Mouse (Mus musculus) kidney, adult 11 months (tissue): Measurements from ENCODE around the gene Irs3.

Experiments used
- DNase-seq: peaks from one replicate; pipeline ENCODE4 v3.0.0; 2022

Gene Irs3

DNA sequence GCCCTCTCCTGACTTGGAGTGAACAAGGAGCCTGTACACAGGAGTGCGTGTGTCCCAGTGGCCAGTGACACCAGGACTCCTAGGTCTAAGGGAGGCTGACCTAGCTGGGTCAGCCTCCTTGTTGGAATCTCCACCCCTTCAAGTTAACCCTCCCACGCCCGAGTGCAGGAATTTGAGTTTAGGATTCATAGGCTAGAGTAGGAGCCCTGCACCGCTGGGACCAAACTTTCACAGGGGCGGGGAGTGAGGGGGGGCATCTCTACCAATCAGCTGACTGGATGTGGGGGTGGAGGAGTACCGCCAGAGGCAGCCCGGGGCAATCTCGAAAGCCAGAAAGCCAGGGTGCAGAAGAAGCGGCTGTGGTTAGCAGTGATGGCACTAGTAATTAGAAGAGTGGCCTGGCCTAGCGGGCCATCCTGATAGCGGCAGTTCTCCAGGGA is at the start of gene Irs3:
Gene Irs3 (minus strand): TSS at position 63 of the 440 bp plus-strand sequence.
- peak; percentile 59 for DNase-seq

GRCm38 (mm10) chr5:137694796-137695195 is 49.3 kb upstream of the Irs3 start:
- no peak for DNase-seq

- no peak for DNase-seq
Measured at GRCm38 (mm10) chr5:137691881-137692280, 46.4 kb upstream of the Irs3 start.

GRCm38 (mm10) chr5:137690531-137690930 is 45.0 kb upstream of the Irs3 start:
- DNase-seq, result no peak

DNA sequence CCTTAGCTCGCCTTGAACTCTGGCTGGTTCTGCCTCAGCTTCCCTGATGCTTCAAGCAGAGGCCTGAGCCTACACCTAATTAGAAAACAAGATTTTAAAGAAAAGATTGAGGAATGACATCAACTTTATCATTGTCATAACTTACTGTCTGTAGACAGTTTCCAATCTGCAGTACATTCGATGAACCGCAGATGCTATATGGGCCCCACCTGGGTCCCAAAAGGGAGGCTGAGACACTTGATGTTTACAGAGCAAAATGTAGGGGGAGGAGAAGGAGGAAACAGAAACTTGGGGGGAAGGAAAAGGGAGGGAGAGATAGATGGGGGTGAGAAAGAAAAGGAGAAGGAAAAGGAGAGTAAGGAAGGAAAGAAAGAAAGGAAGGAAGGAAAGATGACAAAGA is 44.5 kb upstream of the Irs3 start:
- no peak for DNase-seq

- no peak for DNase-seq
Measured at GRCm38 (mm10) chr5:137686127-137686790, 40.7 kb upstream of the Irs3 start.

GRCm38 (mm10) chr5:137685653-137686052 is 40.1 kb upstream of the Irs3 start:
- no peak for DNase-seq

DNA sequence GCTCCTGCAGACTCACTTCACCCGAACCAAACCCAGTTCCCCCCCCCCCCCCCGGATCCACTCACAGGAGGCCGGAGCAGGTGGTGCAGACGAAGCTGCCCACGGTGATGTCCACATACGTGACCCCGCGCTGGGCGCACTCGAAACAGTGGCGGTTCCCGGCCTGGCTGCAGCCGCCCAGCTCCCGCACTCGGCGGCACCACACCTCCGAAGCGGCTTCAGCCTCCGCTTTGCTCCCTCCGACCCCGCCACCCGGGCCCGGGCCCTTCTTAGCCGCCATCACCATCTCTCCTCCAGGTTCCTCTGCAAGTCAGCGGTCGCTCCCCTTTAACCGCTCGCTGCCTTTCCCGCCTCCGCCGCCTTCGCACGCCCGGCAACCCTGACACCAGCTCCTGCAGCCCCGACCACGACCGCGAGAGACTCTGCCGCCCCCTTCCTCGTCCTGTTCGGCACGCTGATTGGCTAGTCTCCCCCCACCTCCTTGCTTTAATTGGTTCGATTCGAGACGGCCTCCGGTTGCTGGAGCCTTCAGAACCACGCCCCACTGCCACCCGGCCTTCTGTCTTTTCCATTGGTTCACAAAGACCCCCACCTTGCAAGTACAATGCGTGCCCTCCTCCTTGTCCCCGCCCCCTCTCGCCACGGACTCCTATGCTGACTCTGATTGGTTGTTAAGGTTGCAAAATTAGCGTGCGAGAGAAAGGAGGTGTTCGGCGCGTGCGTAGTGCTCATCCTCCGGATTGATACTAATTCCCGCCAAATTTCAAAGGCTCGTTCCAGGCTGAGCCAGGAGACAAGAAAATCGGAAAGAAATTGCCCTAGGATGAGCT is 39.0 kb upstream of the Irs3 start, which contains the start of gene Agfg2:
Gene Agfg2 (minus strand): TSS at position 433 of the 830 bp plus-strand sequence.
- DNase-seq, result peak; percentile 100

DNA sequence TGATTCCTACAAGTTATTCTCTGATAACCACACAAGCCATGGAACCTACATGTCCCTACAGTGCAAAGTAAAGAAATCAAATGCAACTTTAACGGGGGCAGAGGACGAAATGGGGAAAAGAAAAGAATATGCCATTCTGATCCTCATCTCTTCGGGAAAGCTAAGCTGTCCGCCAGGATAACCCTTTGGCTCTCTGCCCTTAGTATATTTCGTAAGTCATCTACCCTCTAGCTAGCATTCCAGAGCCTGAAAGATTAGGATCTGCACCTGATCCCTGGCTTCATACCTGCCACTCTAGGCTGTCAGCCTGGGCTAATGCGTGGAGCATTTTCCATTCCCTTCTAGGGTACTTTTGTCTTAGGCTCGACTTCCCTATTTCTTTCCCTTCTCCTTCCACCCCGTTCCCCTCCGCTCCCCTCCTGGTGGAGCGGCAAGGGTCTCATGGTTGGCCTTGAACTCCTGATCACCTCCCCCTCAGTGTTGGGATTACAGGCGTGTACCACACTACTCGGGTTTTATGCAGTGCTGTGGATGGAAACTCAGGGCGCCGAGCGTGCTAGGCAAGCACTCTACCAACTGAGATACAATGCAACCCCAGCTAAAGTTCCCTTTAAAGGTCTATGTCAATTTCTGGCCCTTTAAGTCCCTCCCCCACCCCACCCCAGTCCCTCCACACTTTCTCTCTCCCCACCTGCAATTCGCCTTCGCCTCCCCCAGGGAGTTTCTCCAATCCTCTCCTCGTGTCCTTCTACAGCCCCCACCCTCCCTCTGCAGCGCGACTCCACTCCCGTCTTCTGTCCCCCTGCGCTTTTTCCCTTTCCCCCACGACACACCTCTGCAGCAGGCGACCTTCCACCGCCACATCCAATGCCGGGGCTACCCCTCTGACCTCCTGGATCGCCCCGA is 38.1 kb upstream of the Irs3 start:
- DNase-seq, result peak; percentile 39

DNA sequence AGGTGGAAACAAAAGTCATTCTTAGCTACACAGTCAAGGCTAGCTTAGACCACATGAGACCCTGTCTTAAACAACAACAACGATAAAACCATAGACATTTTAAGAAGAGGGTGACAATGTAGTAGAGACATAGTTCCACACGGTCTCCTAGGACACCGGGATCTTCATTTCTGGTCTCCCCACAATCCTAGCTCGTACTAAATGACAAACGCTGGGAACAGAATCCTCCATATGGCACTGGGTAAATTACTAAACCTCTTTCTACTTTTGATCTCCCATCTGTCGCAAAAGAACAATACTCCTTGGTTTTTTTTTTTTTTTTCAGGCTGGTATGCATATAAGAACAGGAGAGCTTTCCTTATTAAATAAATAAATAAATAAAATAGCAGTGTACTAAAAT is 37.0 kb upstream of the Irs3 start:
- DNase-seq, result no peak

DNA sequence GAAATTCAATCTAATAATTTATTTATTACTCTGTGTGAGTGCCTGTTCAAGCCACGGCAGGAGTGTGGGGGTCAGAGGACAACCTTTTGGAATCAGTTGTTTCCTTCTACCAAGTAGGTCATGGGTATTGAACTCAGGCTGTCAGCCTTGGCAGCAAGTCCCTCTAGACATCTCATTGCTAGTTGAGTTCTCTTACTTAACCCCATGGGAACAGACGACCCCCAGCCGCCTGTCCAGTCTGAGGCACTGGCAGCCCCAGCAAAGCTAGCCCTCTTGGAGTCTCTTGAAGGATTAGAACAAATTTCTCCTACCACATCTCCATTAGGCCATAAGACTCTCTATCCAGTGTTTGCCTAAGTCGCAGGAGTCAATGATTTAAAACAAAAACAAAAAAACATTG is 34.2 kb upstream of the Irs3 start:
- DNase-seq, result no peak

GRCm38 (mm10) chr5:137678736-137679135 is 33.2 kb upstream of the Irs3 start:
- DNase-seq, result peak; percentile 62

DNA sequence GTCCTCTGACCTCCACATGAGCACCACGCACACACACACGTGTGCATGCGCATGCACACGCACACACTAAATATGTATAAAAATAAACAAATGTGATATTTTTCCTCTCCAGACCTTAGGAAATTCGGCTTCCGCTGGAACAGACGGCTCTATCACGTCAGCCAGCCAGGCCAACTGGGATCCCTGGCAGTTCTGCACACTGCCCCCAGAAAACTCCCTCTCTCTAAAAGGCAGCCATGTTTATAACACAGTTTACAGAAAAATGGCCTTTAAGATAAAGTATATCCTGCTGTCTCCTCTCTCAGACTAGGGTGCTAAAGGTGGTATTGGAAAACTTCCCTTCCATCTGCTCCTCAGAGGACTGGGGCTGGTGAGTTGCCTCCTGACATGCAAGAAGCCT is 32.3 kb upstream of the Irs3 start:
- DNase-seq, result no peak

DNA sequence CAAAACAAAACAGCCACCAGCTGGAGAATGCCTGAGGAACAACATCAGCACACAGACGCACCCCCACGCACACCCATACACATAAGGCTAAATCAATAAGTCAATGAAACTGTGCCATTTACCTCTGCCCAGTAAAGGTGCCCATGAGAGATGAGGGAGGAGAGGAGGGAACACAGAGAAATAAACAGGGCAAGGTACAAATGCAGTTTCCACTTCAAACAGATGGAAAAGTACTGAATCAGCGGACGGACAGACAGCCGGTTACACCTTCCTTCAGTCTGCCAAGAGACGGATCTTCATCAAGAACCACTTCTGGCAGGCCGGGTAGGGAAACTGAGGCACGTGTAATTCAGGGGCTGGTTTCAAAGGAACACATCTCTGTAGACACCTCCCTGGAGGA is 29.3 kb upstream of the Irs3 start:
- DNase-seq, result peak; percentile 52

DNA sequence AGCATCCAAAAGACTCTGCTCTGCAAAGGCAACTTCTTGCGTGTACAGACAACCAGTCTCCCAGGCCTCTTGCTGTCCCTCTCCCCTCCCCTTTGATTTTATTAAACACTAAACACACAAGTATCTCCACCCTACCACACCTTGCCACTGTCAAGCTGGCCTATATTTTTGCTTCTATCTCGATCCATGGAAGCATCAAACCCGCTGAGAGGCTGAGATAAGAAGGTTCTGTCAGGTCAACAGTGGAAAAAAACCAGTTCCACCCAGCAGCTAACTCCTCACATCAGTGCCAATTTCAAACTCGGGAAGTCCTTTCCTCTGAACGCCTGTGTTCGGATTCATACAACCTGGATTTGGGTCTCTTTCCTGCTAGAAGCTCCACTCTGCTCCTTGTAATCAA is 27.5 kb upstream of the Irs3 start:
- no peak for DNase-seq

GRCm38 (mm10) chr5:137672361-137672760 is 26.8 kb upstream of the Irs3 start:
- no peak for DNase-seq

- DNase-seq, result peak; percentile 89
Measured at GRCm38 (mm10) chr5:137671443-137672240, 26.1 kb upstream of the Irs3 start.

GRCm38 (mm10) chr5:137670240-137670639 is 24.7 kb upstream of the Irs3 start:
- DNase-seq, result no peak

DNA sequence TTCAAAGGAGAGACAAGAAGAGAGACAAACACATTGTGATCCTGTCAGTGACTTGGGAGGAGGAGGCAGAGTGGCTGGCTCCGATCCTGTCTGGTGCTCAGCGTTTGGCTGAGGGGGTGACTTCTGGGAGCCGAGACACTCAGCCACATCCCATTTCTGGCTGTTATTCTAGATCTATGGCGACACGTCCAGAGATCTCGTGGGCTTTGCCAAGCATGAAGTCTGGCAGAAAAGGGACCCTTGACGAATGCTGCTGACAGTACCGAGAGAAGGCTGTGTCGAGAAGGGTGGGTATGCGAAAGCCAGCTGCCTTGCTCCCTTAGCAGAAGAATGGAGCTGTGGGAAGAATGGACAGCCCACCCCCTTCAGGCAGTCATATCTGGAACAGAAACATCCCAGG is 23.5 kb upstream of the Irs3 start:
- no peak for DNase-seq

GRCm38 (mm10) chr5:137663057-137663456 is 17.5 kb upstream of the Irs3 start:
- no peak for DNase-seq

DNA sequence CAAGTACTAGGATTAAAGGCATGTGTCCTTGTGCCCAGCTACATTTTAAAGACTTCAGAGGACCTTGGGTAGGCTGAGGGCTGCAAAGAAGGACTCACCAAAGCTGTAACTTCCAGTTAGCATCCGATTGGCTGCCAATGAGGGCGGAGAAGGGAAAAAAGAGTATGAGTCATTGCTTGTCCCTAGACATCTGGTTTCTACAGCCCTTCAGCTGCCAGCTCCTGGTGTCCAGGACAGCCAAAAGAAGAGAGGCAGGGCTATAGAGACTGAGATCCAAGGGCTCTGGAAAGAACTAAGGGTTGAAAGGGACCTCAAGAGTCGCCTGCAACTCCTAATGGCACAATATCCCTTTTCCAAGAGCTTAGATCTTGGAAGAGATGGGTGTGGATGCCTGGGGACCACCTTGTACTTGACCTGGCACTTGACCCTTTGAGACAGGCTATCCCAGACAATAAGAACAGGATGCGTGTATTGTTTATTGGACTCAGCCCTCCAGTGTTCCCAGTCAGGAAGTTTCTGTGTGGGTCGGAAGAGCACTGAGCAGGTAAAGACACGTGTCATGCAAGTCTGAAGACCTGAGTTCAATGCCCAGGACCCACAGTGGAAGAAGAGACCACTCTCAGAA is 14.7 kb upstream of the Irs3 start:
- DNase-seq, result no peak

DNA sequence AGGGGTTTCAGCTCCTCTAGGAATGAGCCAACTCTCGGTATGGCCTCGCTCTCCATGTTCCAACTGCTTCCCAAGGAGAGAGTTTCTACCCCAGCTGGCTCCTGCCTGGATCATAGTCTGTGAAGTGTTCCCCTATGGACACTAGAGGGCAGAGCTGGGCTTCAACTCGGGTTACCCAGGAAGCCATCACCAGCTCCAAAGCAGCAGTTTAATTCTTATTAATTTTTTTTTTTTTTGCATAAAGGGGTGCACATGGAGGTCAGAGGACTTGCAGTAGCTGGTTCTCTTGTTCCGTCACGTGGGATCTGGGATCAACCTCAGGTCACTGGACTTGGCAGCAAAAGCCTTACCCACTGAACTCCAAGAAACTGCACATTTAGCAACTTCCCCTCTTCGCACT is 11.5 kb upstream of the Irs3 start:
- DNase-seq, result peak; percentile 88
